In genomic region chr6:142515379-142515778, GRCm38 (mm10) we compare ENCODE assay signal across 19 mouse cellular contexts. TPM values are rescaled to one million over a fixed set of nuclear protein-coding genes. Genes with fewer than 3 reads are reported as not detected.
"Had no signal": no experiment of that assay in that cellular context is flagged by ENCODE, and none has a peak within 500 bp of the region (broad histone marks: within the 10 kb centered on the region; RNA-seq: fewer than 3 reads in every experiment).

No protein-coding gene starts in this region.

RNA-seq across cellular contexts. Expression of gene Ldhb, which starts 7.6 kb away (rescaled TPM):
- polyA plus RNA-seq: erythroblast, embryonic 14.5 days had no signal

RNA-seq across cellular contexts. Expression of gene Gys2, which starts 42.5 kb away (rescaled TPM):
- total RNA-seq: common myeloid progenitor, adult 5-6 weeks; forebrain, postnatal 0 days; gastrocnemius, adult 2 months; gastrocnemius, postnatal 25 days; granulocyte monocyte progenitor cell, adult 5-6 weeks; heart, adult 8-10 months had no signal
- polyA plus RNA-seq: cortical plate, adult 2 months; embryonic facial prominence, embryonic 10.5 days; embryonic facial prominence, embryonic 11.5 days; embryonic facial prominence, embryonic 12.5 days; embryonic facial prominence, embryonic 13.5 days; embryonic facial prominence, embryonic 14.5 days; erythroblast, embryonic 14.5 days; forebrain, embryonic 10.5 days; forebrain, embryonic 12.5 days; forebrain, embryonic 13.5 days; forebrain, embryonic 14.5 days; forebrain, embryonic 15.5 days; forebrain, embryonic 16.5 days had no signal

RNA-seq across cellular contexts. Expression of gene Kcnj8, which starts 56.0 kb away (rescaled TPM):
- total RNA-seq: common myeloid progenitor, adult 5-6 weeks; granulocyte monocyte progenitor cell, adult 5-6 weeks had no signal
- polyA plus RNA-seq: erythroblast, embryonic 14.5 days had no signal
